Mouse (Mus musculus) T-helper 17 cell (primary cell): ENCODE measurements around the gene Btbd35f21.

ENCODE experiments used
- in situ Hi-C, 2 experiments: fragments of 300-600 bp; cut with MboI, MseI; formaldehyde crosslinking; loops; 1 replicate in 1 of 2; 2 replicates in 1 of 2; pipeline ENCODE4 v1.15.1; 2025; ENCODE audit warnings: high pct_unique_total_duplicates in 2 of 2

Gene Btbd35f21

DNA sequence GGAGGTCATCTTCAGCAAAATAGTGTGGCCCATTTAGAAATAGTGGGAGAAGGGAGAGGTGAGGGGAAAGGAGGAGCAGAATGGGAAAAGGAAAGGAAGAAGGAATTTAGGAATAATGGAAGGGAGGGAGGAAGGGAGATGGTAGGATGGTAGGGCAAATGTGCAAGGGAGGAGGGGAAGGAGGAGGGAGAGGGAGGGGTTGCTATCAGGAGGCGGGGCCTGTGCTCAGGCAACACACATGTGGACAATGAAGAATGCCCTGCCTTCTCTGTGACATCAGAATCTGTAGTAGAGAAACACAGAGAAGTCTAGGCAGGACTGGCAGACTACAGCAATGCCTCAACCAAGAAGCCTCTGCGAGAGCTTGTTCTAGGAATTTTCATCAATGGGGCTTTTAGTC is at the start of gene Btbd35f21:
Gene Btbd35f21 (plus strand): TSS at position 301 of the 400 bp plus-strand sequence.
- in situ Hi-C loops: loop anchor here (25.0 kb wide), 6 partner anchors 161 to 1736 kb away; partner anchors contain the start of genes Btbd35f26 (in 1 of the 2), Btbd35f30 (in 1 of the 2), Btbd35f8 (in 1 of the 2) and Gm21870 (in 1 of the 2)
